Mouse (Mus musculus) testis, postnatal 14 days (tissue): ENCODE measurements around the gene Krtap19-3.

Source experiments
- DNase-seq: peaks from one replicate; pipeline ENCODE4 v3.0.0; 2021; ENCODE audit warnings: low spot score

The Krtap19-3 gene

DNA sequence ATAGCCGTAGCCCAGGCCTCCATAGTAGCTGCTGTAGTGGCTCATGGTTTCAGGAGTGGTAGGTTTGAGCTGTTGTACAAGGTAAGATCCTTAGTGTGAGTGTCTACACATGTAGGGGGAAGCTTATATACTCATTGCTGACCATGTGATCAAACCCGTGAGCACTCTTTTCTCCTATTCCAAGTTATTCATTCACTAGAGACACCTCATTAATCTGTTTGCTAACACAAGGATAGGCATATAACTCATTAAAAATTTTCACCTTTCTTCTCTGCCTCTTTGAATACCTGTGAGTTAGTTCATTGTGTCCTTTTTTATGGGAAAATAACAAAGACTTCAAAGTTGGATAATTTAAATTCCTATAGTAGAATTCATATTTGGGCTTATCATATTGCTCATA lies at the start of gene Krtap19-3:
Krtap19-3 (minus strand) TSS at position 101 of the 400 bp plus-strand sequence.
- DNase-seq = no peak

DNA sequence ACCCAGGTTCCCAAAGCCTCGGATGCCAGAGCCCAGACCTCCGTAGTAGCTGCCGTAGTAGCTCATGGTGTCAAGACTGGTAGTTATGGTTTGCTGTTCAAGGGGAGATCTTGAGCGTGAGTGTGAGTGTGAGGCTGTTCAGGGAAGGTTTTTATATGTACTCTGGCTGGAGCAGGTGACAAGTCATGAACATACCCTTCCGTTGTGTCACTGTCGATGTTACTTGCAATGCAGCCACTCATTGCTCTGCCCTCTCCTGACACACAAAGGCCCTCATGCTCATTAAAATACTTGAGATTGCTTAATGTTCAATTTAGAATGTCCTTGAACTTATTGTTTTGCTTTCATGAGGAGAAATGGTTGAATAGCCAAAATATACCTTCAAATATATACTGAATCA lies 18.5 kb upstream of the Krtap19-3 start, which contains the start of gene Krtap19-5:
Krtap19-5 (minus strand) TSS at position 101 of the 400 bp plus-strand sequence.
- no peak for DNase-seq

DNA sequence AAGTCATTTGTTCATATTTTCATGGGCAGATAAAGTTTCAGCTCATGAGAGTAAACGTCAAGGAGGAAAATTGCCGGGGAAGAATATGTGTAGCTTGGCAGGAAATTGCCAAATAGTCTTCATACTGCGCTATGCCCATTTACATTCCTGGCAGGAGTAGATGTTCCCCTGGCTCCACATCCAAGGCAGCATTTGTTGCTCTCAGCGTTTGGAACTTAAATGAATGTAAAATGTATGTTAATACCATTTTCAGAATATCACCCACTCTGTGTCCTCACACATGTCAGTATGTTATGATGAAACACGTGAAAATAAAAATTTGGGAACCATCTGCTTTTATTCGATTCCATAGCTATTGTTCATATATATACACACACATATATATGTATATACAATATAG lies 9.0 kb upstream of the Krtap19-3 start:
- DNase-seq = no peak

DNA sequence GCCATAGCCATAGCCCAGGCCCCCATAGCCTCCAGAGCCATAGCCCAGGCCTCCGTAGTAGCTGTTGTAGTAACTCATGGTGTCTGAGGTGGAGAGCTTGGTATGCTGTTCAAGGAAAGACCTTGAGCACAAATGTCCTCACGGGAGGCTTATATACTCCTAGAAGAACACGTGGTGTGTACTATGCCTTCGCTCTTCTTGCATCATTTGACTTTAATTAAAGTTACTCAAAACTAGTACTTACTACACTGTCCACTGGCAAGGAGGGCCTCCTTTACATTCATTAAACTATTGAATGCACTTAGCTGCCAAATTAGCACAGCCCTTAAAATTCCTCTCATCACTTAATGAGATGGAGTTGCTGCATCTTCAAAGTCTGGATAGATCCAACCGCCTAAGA lies 7.2 kb upstream of the Krtap19-3 start, which contains the start of gene Krtap19-4:
Krtap19-4 (minus strand) TSS at position 101 of the 400 bp plus-strand sequence.
- no peak for DNase-seq

DNA sequence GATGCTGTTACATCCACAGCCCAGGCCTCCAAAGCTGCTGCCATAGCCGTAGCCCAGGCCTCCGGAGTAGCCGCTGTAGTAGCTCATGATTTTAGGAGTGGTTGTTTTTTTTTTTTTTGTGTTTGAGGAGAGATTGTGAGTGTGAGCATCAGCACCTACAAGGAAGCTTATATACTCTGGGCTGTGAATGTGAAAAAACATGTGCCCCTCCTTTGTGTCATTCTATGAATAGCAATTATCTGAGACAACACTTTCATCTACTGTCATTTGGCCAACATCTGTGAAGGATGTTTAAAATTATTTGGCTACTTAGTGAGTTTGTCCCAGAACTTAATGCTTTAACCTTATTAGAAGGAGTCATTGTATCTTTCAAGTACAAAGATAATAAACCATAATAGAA lies 3.7 kb downstream of the Krtap19-3 start, which contains the start of gene Krtap19-2:
Krtap19-2 (minus strand) TSS at position 101 of the 400 bp plus-strand sequence.
- no peak for DNase-seq

DNA sequence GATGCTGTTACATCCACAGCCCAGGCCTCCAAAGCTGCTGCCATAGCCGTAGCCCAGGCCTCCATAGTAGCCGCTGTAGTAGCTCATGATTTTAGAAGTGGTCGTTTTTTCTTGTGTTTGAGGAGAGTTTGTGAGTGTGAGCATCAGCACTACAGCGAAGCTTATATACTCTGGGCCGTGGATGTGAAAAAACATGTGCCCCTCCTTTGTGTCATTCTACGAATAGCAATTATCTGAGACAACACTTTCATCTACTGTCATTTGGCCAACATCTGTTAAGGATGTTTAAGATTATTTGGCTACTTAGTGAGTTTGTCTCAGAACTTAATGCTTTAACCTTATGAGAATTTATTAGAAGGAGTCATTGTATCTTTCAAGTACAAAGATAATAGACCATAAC lies 8.5 kb downstream of the Krtap19-3 start, which contains the start of gene Krtap19-1:
Krtap19-1 (minus strand) TSS at position 101 of the 400 bp plus-strand sequence.
- no peak for DNase-seq

DNA sequence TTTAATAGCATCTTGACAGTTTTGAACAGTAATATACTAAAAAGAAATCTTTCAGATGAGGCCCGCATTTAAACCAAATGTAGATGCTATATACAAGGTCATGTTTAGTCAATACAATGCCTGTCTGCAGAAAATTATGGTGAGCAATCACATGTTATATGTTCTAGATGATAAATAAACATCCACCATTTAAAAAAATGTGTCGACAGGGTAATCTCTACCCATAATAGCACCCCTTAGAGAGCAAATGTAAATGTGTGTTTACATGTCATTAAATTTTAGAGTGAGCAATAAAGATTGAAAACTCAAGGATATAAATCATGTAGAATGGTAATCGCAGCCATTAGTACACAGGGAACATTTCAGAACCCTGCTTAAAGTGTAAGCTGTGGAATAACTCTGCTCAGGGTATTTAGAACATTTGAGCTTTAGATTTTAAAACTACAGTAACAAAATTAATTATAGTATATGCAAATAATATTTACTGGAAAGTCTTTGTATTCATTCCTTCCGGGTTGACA lies 12.9 kb downstream of the Krtap19-3 start:
- no peak for DNase-seq

- DNase-seq = no peak
These were observed 26.4 kb downstream of the Krtap19-3 start for GRCm38 (mm10) chr16:88851450-88851849.

GRCm38 (mm10) chr16:88848558-88848957 lies 29.3 kb downstream of the Krtap19-3 start:
- DNase-seq = no peak

GRCm38 (mm10) chr16:88847363-88847762 lies 30.5 kb downstream of the Krtap19-3 start:
- no peak for DNase-seq
